Mouse (Mus musculus) erythroblast, adult 5-6 weeks (primary cell): ENCODE data around the gene BC147527. TPM values are rescaled to one million over a fixed set of nuclear protein-coding genes. Genes with fewer than 3 reads are reported as not detected.
"Not testable (repeated sequence)": the region's sequence is repeated elsewhere in the genome, so short reads cannot be mapped to it uniquely, and the experiment has no call there.

Experiments used
- ATAC-seq: replicated peaks from 2 replicates; pipeline ENCODE4 v1.8.0; 2016; ENCODE audit warnings: moderate number of reproducible peaks, mild to moderate bottlenecking, moderate TSS enrichment, inconsistent platforms; ENCODE audit not compliant: poor library complexity, low FRiP score, severe bottlenecking
- total RNA-seq, 2 experiments: library from RNA; stranded (forward) in 1 of 2; stranded (reverse) in 1 of 2; fragments of 150-400 nt in 1 of 2; fragments of 200-764, 138-1000 nt in 1 of 2; gene quantifications; 2 replicates each; pipeline versions ENCODE4 v1.2.3 to v1.2.4; 2015 to 2017; ENCODE audit warnings: low replicate concordance in 2 of 2

BC147527 gene
- 1.0 and 1.2 TPM in 2 replicates for total RNA-seq (2015; ENCODE audit: low replicate concordance)
- 0.84 and 2.0 TPM in 2 replicates for total RNA-seq (2017; ENCODE audit: low replicate concordance)

DNA sequence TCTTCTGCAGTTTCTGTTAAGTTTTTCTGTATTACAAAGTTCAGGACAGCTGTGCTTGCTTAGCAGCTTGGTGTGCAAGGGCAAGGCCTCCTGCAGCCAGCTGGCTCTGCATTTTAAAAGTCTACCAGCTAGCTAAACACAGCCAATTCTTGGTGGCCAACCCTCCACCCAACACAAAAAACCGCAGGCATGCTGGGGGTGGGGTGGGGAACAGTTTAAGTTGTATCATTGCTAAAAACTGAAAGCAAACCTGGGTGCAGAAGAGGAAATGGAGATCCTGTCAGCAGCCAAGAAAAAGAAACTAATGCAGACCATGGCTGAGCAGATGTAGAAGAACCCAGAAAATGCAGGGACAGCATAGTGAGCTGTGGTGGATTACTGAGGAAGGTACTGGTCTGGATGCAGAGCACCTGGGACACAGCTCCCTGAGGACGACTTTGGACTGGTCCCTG lies at the start of gene BC147527:
BC147527 (plus strand) TSS at position 402 of the 452 bp plus-strand sequence.
- ATAC-seq, result no peak

DNA sequence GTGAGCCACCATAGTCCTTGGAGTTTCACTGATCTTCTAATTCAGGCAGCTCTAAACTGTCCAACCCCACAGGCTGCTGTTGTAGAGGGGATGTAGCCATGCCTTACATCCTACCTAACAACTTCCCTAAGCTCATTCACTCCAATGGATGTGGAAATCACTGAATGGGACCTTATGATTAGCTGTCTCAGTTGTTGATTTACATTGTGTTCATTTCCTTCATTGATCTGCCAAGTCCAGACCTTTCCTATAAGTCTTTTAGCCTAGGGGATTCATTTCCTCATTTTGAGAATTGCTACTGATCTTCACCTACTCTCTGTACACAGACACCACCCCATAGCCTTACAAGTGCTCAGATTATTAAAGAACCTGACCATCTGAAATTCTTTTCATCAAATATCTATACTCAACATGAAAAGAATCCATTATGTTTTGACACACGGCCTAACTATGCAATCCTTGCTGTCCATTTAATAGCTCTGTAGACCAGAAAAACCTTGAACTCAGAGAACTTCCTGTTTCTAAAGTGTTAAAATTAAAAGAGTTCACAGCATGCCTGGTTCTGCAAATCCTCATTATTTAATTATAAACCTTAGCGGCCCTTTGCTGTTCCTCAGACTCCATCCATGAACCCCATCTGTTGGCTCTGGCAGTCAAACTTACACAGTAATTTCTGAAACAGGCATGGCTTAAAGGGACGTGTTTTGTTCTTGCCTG lies 48.8 kb upstream of the BC147527 start:
- ATAC-seq, result not testable (repeated sequence)

DNA sequence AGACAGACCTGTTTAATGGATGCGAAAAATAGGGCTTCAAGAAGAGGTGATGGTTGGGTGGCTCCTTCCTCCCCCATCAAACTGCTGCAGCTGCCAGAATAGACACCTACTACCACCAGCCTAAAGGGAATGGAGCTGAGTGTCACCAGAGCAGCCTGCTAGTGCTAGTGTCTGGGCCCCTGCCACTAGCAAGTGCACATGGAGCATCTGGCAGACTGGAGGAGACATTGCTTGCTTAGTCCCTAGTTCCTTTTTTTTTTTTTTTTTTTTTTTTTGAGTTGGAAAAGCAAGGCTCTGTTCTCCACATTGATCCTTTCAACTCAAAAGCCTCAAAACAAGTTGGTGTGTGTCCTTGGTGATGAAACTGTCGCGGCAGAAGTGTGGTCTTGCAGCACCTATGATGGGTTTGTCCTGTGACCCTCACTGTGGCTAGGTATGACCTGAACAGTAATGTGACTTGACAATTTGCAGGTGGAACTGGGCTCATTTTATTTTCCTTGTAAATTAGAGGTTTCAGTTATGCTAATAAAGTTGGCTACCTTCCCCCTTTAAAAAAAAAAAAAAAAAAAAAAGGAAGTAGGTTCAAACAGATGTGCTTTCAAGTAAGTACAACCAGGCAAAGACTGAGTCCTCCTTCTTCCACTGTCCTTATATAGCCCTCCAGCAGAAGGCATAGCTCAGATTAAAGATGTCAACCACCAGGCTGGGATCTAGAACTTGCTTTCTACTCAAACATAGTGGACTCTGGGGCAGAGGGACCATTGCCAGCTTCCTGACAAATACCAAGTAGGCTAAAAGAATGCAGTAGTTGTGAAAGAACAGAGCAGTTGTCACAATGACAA lies 41.2 kb upstream of the BC147527 start:
- ATAC-seq, result not testable (repeated sequence)

DNA sequence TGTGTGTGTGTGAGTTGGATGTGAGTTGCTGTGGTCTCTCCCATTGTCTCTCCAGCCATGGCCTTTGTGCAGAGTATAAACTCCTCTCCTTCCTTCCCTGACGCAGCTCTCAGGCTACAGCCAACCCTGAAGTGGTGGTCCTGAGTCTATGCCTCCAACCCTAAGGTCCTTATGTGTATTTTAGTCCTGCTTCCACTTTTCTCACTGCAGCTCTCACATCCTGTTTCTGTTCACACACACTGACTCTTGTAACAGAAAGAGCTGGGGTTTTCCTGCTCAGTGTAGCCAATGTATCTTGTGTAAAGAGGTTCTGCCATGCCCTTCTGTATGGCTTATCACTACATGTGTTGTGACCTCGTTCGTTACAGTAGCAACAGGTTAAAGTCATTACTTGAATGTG lies 40.5 kb upstream of the BC147527 start:
- ATAC-seq, result not testable (repeated sequence)

DNA sequence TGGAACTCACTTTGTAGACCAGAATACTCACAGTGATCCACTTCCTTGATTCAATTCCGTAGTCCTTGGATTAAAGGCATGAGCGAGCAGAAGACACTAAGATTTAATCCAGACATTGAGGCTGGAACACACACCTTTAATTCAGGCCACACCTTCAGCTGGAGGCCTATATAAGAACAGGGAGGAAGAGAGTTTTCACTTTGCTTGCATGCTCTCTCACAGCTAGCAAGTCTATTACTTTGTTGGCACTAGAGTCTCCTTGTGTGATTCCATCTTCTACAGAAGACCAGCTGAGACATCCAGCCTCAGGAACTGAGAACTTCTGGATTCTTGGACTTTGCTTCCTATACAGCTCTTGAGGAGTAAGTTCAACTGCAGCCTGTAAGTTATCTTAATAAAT lies 37.3 kb upstream of the BC147527 start, which contains the start of gene AF067061:
AF067061 (plus strand) TSS at position 245 of the 400 bp plus-strand sequence.
- not testable (repeated sequence) for ATAC-seq

DNA sequence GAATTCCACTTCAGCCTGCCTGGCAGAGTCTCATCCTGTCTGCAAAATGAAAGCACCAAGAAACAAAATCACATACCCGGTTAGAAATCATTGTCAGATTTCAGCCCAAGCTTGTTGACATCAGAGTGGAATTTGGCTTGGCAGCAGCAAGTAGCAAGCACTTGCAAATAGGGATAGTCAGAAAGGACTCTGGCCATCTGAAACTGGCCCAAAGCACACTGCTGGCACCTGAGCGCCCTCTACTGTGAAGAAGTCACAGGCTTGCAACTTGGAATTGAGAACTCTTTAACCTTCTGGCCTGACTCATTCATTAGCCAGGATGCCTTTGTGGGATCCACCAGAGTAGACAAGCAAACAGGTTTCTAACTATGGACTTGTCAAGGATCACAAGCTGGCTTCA lies 22.4 kb upstream of the BC147527 start:
- not testable (repeated sequence) for ATAC-seq

DNA sequence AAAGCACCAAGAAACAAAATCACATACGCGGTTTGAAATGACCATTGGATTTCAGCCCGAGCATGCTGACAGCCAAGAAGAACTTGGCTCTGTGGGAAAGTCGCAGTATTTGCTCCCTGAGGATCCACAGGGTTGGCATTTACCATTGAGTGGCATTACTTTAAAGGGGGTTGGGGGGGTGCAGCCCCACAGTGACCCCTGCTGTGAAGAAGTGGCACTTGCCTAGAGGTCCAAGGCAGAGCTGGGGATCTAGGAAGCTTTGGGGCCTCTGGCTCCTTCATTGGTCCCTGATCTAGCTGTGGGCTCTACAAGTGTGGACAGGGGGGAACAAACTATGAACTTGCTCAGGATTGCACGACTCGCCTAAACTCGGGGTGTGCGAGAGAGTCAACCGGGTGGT lies 21.4 kb upstream of the BC147527 start:
- ATAC-seq, result no peak

DNA sequence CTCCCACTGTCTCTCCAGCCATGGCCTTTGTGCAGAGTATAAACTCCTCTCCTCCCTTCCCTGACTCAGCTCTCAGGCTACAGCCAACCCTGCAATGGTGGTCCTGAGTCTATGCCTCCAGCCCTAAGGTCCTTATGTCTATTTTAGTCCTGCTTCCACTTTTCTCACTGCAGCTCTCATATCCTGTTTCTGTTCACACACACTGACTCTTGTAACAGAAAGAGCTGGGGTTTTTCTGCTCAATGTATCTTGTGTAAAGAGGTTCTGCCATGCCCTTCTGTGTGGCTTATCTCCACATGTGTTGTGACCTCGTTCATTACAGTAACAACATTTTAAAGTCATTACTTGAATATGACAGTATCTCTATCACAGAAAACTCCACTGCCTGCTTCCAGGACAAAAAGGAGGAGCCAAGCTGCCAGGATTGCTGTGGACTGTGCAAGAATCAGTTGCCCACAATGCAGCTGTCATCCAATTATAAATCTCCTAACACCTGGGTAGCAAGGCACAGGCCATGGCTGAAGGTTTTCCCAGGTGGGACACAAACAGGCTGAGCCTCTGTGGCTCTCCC lies 783 bp upstream of the BC147527 start:
- ATAC-seq, result no peak

DNA sequence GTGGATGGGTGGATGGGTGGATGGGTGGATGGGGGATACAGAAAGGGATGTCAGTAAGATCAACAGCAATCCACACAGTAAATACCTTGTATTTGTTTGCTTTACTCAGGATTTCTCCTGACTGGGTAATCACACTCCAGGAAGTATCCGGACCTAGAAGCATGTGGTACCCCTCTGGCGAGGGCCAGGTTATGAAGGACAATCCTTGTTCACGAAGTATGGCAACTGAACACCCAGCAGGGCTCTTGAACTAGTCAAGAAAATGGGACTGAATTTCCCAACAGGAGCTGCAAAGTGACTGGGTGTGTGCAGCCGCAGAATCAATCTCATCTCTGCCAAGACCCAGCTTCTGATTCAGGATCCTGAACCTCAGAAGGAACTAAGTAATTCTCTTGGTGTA lies 661 bp downstream of the BC147527 start:
- ATAC-seq, result no peak

DNA sequence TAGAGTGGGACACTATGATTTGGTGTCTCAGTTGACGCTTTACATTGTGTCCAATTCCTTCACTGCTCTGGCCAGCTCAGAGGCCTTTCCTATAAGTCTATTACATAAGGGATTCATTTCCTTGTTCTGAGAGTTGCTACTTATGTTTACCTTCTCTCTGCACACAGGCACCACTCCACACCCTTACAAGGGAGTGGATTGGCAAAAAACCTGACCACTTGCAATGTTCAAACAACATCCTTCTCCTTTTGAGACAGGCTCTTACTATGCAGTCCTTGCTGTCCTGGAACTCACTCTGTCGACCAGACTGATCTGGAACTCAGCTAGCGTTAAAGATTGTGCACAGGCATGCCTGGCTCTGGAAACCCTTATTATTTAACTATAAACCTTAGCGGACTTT lies 10.6 kb downstream of the BC147527 start:
- ATAC-seq, result no peak

DNA sequence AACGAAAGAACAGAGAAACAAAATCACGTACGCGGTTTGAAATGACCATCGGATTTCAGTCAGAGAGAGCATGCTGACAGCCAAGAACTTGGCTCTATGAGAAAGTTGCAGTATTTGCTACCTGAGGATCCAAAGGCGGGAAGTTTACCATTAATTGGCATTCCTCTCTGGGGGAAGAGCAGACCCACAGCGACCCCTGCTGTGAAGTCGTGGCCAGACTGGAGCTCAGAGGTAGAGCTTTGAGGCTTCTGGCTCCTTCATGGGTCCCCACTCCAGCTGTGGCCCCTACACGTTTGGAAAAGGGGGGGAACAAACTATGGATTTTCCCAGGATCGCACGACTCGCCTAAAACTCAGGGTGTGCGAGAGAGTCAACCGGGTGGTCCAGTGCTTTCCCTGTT lies 13.4 kb downstream of the BC147527 start:
- ATAC-seq, result no peak

DNA sequence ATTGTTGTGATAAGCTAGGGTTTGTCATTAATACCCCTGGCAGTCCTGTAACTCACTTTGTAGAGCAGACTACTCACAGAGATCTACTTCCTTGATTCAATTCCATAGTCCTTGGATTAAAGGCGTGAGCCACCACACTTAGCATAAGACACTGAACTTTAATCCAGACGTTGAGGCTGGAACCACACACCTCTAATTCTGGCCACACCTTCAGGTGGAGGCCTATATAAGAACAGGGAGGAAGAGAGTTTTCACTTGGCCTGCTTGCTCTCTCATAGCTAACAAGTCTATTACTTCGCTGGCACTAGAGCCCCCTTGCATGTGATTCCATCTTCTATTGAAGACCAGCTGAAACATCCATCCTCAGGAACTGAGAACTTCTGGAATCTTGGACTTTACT lies 16.4 kb downstream of the BC147527 start, which contains the start of gene Tcstv3:
Tcstv3 (plus strand) TSS at position 301 of the 400 bp plus-strand sequence.
- ATAC-seq, result not testable (repeated sequence)

DNA sequence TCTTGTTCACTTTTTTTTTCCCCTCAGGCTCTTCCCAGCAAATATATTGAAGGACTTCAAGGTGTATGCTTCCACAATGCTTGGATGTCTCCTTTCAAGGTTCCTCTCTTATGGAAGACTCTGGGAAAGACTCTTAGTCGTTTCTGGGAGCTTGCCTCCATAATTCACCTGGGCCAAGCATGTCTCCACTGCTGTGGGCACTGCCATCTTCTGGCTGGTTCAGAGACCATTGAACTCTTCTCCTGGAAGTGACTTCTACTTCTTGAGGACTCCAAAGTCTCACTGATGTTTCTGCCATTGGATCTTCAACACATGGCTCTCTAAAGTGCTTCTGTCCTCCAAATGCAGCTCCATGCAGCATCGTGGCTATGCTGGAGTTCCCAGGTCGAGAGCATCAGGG lies 20.0 kb downstream of the BC147527 start:
- ATAC-seq, result no peak

DNA sequence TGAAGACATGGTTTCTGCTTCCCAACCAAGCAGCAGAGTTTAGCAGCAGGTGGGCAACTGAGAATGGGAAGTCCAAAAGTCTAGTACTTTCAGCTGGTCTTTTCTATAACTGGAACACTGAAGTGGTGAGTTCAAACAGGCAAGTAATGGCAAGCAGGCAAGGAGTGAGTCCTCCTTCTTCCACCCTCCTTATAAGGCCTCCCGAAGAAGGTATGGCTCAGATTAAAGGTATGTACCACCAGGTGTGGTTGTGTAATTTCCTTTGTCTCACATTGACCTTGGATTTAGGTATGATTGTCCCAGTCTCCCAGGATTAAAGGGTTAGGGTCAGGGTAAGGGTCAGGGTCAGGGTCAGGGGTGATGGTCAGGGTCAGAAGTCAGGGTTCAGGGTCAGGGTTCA lies 20.5 kb downstream of the BC147527 start:
- ATAC-seq, result no peak; the same call in 1 of the 2 replicates

Other genes with a start within 250 kb of the BC147527 start
- gene Gm21188, start 248.2 kb upstream of the BC147527 start, total RNA-seq (2015; ENCODE audit: low replicate concordance), result 42.4 and 52.3 TPM in 2 replicates
- 12.4 and 14.4 TPM in 2 replicates for gene Gm21188, start 248.2 kb upstream of the BC147527 start, total RNA-seq (2017; ENCODE audit: low replicate concordance)
- not detected in 2 replicates for gene Gm20767, start 160.1 kb upstream of the BC147527 start, total RNA-seq (2015; ENCODE audit: low replicate concordance)
- not detected in 2 replicates for gene Gm20767, start 160.1 kb upstream of the BC147527 start, total RNA-seq (2017; ENCODE audit: low replicate concordance)
- not detected in 2 replicates for gene Gm21818, start 128.0 kb upstream of the BC147527 start, total RNA-seq (2015; ENCODE audit: low replicate concordance)
- gene Gm21818, start 128.0 kb upstream of the BC147527 start, total RNA-seq (2017; ENCODE audit: low replicate concordance), result not detected in 2 replicates
- gene Gm21762, start 84.4 kb upstream of the BC147527 start, total RNA-seq (2015; ENCODE audit: low replicate concordance), result 3.8 TPM in 1 of 2 replicates, not detected in the other
- gene Gm21762, start 84.4 kb upstream of the BC147527 start, total RNA-seq (2017; ENCODE audit: low replicate concordance), result not detected in 2 replicates
- gene Gm21731, start 61.3 kb upstream of the BC147527 start, total RNA-seq (2015; ENCODE audit: low replicate concordance), result not detected in 2 replicates
- gene Gm21731, start 61.3 kb upstream of the BC147527 start, total RNA-seq (2017; ENCODE audit: low replicate concordance), result not detected in 2 replicates
- not detected in 2 replicates for gene AF067061, start 37.3 kb upstream of the BC147527 start, total RNA-seq (2015; ENCODE audit: low replicate concordance)
- gene AF067061, start 37.3 kb upstream of the BC147527 start, total RNA-seq (2017; ENCODE audit: low replicate concordance), result not detected in 2 replicates
- gene Tcstv3, start 16.5 kb downstream of the BC147527 start, total RNA-seq (2015; ENCODE audit: low replicate concordance), result not detected in 2 replicates
- not detected in 2 replicates for gene Tcstv3, start 16.5 kb downstream of the BC147527 start, total RNA-seq (2017; ENCODE audit: low replicate concordance)